Mouse (Mus musculus) frontal cortex, postnatal 10 days (tissue): Measurements from ENCODE around the gene 2610318N02Rik.

ENCODE experiments used
- DNase-seq, 2 experiments: peaks; one replicate each; pipeline ENCODE4 v3.0.0; 2022; ENCODE audit warnings: low spot score in 2 of 2, mixed read lengths in 1 of 2

Gene 2610318N02Rik

DNA sequence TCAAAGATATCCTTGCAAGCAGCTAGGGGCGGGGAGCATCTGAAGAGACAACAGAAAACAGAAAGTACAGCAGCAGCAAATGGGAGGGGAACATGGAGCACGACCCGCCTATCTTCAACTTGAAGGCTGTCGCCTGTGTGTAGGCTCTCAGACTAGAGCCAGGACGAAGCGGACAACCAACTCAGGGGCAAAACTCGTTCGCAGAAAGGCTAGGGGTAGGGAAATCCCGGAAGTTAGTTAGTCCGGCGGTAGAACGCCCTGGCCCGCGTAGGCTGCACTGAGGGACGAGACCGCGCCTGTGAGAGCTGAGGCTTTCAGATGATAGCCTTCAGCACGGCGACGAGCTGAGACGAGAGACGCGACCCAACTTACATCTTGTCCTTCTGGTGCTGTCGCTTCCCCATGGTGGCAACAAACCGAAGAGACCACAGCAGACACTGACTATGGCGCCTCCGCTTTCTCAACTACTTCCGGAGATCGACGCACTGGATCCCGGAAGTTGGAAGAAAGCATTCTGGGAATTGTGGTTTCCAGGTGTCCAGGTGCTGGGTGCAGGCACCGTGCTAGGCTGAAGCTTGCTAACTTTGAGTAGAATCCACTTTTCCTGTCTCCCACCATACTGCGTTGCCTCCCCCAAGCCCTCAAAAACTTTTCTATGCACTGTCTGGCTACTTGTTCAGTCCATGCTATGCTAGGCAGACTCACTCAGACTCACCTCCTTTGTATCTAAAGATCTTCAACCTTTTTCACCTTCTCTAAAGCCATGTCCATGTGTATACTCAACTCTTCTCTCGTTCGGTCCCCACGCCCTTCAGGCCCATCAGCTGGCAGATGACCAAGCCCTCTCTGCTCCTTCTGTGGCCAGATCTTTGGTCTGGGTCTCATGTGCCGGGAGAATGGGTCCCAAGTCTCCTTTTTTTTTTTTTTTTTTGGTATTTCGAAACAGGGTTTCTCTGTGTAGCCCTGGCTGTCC is 13.9 kb downstream of the 2610318N02Rik start, which contains the start of gene Ppil2:
Gene Ppil2 (minus strand): TSS at position 487 of the 973 bp plus-strand sequence.
- peak; percentile 34 to 59 for DNase-seq

GRCm38 (mm10) chr16:17104600-17104999 is 20.4 kb downstream of the 2610318N02Rik start:
- DNase-seq = no peak

- no peak for DNase-seq
These were observed 22.2 kb downstream of the 2610318N02Rik start for GRCm38 (mm10) chr16:17102630-17103220.

DNA sequence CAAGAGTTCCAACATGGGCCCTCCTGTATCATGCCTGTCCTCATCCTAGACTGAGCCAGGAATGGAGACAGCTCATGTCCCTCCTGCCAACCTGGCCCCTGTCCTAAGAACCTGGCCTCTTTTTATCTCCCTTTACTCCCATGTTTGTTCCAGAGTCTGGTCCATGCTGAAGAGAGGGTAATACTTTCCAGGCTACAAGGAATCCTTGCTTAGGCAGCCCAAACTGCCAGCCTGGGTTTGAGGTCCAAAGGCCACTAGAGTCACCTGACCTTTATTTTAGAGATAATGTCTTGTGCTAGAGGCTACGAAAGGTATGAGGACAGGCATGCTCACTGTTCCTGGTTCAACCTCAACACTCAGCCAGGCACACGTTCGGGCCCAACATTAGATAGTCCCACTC is 28.0 kb downstream of the 2610318N02Rik start:
- no peak for DNase-seq

DNA sequence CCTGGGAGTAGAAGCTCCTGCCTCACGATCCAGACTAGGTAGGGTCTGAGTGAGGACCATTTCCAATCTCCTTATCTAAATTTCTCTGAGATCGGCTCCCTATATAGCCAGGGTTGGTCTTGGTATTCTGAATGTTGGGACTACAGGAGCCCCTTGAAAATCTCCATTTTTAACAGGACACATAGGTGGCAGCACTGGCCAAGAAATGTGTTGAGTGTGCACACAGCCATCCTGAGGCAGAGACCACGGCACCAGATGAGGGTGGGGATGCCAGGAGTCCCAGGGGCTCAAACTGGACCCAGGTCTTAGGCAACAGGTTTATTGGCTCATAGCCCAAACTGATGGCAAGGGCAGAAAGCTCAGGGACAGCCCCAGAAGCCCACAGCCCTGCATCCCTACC is 36.6 kb downstream of the 2610318N02Rik start:
- no peak for DNase-seq

DNA sequence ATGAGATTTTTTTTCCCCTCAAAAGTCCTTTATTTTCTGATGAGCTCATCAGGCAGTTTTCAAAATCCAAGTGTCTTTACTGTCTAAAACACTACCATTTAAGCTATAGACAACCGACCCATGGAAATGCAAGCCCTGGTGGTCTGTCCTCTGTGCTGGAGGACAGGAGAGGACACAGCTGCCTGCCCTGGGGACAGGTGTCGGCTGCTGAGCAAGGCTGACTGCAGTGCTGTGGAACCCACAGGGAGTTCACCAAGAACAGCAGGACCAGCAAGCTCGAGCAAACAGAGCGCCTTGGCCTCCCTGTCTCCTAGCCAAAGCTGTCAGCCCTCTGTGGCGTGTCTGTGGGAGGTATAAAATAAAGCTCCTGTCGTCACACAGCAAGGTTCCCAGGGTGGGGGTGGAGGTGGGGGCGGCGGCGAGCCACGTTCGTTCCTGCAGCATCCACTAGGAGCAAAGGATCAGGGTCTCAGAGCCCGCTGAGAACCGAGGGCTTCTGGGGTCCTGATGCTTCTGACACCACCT is 38.2 kb downstream of the 2610318N02Rik start:
- no peak for DNase-seq

GRCm38 (mm10) chr16:17086241-17086640 is 38.7 kb downstream of the 2610318N02Rik start:
- DNase-seq = no peak

GRCm38 (mm10) chr16:17085636-17086035 is 39.3 kb downstream of the 2610318N02Rik start:
- no peak for DNase-seq

DNA sequence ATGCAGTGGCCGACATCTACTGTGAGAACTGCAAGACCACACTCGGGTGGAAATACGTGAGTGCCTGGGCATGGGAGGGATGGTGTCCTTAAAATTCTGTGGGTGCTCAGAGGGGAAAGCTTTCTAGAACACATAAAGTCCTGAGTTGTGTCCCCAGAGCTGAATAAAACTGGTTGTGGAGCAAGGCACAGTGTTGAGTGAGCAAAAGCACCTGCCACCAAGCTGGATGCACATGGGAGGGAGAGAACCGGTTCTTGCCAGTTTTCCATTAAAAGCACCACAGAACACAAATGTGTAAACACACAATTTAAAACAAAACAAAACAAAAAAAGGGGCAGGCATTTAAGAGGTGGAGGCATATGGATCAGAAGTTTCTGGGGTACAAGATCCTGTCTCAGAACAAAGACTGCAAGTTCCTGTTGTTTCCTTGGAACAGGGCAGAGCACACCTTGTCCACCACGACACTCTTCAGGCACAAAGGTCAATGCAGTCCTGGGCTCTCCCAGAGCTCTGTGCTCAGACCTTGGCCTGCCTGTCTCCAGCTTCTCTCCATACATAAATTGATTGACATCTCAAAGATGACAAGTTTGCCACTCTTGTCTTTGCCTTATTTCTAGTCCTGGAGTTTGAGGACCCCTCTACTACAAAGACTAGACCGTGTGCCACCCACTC is 42.7 kb downstream of the 2610318N02Rik start:
- no peak for DNase-seq

- no peak for DNase-seq
These were observed 46.9 kb downstream of the 2610318N02Rik start for GRCm38 (mm10) chr16:17078101-17078500.

GRCm38 (mm10) chr16:17076869-17077268 is 48.1 kb downstream of the 2610318N02Rik start:
- DNase-seq = no peak

DNA sequence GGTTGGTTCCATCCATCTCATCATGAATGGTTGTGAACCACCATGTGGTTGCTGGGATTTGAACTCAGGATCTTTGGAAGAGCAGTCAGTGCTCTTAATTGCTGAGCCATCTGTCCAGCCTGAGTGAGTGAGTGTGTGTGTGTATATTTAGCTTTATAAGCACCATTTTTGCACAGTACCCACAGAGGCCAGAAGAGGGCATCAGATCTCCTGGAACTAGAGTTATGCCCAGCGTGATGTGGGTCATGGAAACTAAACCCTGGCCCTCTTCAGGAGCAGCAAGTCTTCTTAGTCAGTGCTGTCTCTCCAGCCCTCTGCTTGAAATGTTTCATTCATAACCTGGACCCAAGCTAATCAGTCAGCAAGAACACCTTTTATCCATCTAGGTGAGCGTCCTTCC is 48.7 kb downstream of the 2610318N02Rik start:
- DNase-seq = no peak

DNA sequence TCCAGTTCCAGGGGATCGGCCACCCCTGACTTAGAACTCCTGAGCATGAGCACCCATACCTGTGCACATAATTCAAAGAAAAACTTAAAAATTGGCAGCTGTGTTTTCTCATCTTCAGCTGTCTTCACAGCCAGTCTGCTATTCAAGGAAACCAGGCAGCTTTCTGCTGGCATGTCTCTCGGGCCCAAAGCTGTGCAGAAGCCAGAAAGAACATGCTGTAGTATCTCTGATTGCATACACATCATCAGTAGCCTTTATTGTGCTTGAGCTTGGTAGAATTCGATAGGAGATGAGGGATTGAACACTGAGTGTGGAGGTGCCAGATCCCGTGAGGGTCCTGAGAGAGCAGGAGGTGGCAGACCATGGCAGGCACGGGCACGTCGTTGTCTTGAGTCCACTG is 52.0 kb downstream of the 2610318N02Rik start:
- DNase-seq = no peak

DNA sequence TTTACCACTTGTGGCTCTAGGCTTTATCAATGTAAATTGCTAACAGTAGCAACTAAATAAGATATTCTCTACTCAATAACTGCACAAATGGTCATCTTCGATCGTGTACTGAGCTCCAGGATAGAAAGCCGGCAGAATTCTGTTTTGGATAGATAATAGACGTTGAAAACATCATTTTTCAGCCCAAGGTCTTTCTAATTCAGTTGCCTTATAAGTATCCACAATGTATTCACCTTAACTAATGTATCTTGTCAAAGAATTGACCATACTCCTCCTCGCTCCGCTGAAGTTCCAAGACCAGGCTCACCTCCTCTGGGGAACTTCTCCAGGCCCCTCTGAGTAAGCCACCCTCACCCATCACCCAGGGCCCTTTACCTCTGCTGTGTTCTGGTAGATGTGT is 54.3 kb downstream of the 2610318N02Rik start:
- DNase-seq = no peak

GRCm38 (mm10) chr16:17069511-17070443 is 55.2 kb downstream of the 2610318N02Rik start, which contains the start of gene Ypel1:
Gene Ypel1 (plus strand): TSS chr16:17069696.
- peak in 1 of 2 experiments; percentile 84 for DNase-seq

- no peak for DNase-seq
These were observed 57.4 kb downstream of the 2610318N02Rik start for GRCm38 (mm10) chr16:17067552-17067951.
